Mouse (Mus musculus) T-cell, adult 2 months (primary cell): ENCODE data around the gene Kcnk10.

ENCODE experiments used
- DNase-seq: peaks from one replicate; pipeline ENCODE4 v3.0.0; 2022; ENCODE audit warnings: low spot score

Kcnk10 gene

GRCm38 (mm10) chr12:98571896-98572680 is 6.0 kb downstream of the Kcnk10 start:
- DNase-seq: no peak

GRCm38 (mm10) chr12:98569380-98569779 is 8.7 kb downstream of the Kcnk10 start:
- no peak for DNase-seq

GRCm38 (mm10) chr12:98567877-98568276 is 10.2 kb downstream of the Kcnk10 start:
- DNase-seq: no peak

- no peak for DNase-seq
These were observed 13.7 kb downstream of the Kcnk10 start for GRCm38 (mm10) chr12:98564383-98564782.

- DNase-seq: no peak
These were observed 14.8 kb downstream of the Kcnk10 start for GRCm38 (mm10) chr12:98563261-98563660.

GRCm38 (mm10) chr12:98562341-98562977 is 15.7 kb downstream of the Kcnk10 start:
- DNase-seq: no peak

GRCm38 (mm10) chr12:98560038-98560437 is 18.1 kb downstream of the Kcnk10 start:
- no peak for DNase-seq

GRCm38 (mm10) chr12:98557013-98557677 is 21.0 kb downstream of the Kcnk10 start:
- DNase-seq: no peak

GRCm38 (mm10) chr12:98549981-98550380 is 28.1 kb downstream of the Kcnk10 start:
- DNase-seq: no peak

GRCm38 (mm10) chr12:98548141-98548540 is 30.0 kb downstream of the Kcnk10 start:
- no peak for DNase-seq

GRCm38 (mm10) chr12:98545875-98546274 is 32.2 kb downstream of the Kcnk10 start:
- DNase-seq: no peak

GRCm38 (mm10) chr12:98545251-98545560 is 32.9 kb downstream of the Kcnk10 start:
- no peak for DNase-seq

GRCm38 (mm10) chr12:98544545-98545250 is 33.4 kb downstream of the Kcnk10 start:
- no peak for DNase-seq

GRCm38 (mm10) chr12:98536760-98537159 is 41.4 kb downstream of the Kcnk10 start:
- no peak for DNase-seq

GRCm38 (mm10) chr12:98536036-98536435 is 42.1 kb downstream of the Kcnk10 start:
- no peak for DNase-seq

- no peak for DNase-seq
These were observed 42.6 kb downstream of the Kcnk10 start for GRCm38 (mm10) chr12:98535494-98535901.

GRCm38 (mm10) chr12:98528635-98529034 is 49.5 kb downstream of the Kcnk10 start:
- DNase-seq: no peak

- no peak for DNase-seq
These were observed 52.7 kb downstream of the Kcnk10 start for GRCm38 (mm10) chr12:98525361-98525760.

- DNase-seq: no peak
These were observed 53.5 kb downstream of the Kcnk10 start for GRCm38 (mm10) chr12:98524331-98525311.

GRCm38 (mm10) chr12:98521311-98521710 is 56.8 kb downstream of the Kcnk10 start:
- no peak for DNase-seq

- DNase-seq: no peak
These were observed 57.6 kb downstream of the Kcnk10 start for GRCm38 (mm10) chr12:98520568-98520931.
